Mouse (Mus musculus) frontal cortex, postnatal 25 days (tissue): ENCODE data around the gene Ell.
A peak's percentile ranks its signal among the peaks of the same experiment; 100 is the strongest.

Experiments
- DNase-seq, 2 experiments: peaks; one replicate each; pipeline ENCODE4 v3.0.0; 2022; ENCODE audit warnings: low spot score in 2 of 2

The Ell gene

DNA sequence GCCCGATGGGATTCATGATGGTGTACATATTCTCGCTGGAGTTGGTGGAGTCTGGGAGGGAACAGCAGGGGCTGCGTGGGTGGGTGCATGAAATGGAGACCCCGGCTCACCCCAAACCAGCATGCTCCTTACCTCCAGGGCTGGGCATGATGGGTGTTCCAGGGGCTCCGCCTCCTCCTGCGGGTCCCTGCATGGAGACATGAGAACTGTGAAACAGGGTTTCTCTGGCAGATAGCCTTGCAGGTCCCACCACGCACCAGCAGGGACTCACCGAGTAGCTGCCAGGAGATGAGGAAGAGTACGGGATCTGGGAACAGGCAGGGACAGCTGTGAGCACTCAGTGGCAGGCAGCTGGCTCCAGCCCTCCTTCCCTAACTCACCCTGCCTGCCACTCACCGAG, 59.5 kb downstream of the Ell start:
- DNase-seq: peak in 1 of 2 experiments; percentile 37

DNA sequence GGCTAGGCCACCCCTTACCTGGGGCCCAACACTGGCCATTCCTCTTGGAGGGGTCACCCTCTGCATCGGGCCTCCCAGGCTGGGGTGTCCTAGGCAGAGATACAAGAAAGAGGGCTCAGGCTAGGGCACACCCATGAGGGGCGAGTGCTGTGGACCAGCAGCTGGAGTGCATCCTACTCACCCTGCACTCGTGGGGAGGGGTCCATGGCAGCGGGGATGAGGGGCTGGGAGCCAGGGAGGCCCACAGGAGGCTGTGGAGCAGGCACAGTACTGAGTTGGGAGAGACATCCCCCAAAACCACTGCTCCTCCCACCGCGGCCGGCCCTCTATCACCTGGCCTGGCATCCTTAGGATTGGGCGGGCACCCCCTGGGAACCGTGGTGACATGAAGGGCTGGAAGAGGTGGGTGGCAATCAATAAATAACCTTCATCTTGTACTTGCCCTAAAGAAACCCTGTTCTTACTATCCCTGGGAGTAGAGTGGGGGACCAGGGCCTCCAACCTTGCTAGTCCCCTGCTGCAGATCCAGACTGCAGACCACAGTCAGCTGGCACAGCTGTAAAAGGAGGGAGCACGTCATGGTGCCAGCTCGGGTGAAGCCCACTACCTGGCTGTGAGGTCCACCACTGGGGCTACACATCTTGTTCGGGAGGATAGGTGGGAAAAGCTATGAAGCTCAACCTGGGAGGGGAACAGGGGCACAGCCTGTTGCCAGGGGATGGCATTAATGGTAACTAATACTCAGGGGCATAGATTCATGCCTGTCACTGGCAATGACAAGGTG, 60.4 kb downstream of the Ell start:
- DNase-seq: no peak

DNA sequence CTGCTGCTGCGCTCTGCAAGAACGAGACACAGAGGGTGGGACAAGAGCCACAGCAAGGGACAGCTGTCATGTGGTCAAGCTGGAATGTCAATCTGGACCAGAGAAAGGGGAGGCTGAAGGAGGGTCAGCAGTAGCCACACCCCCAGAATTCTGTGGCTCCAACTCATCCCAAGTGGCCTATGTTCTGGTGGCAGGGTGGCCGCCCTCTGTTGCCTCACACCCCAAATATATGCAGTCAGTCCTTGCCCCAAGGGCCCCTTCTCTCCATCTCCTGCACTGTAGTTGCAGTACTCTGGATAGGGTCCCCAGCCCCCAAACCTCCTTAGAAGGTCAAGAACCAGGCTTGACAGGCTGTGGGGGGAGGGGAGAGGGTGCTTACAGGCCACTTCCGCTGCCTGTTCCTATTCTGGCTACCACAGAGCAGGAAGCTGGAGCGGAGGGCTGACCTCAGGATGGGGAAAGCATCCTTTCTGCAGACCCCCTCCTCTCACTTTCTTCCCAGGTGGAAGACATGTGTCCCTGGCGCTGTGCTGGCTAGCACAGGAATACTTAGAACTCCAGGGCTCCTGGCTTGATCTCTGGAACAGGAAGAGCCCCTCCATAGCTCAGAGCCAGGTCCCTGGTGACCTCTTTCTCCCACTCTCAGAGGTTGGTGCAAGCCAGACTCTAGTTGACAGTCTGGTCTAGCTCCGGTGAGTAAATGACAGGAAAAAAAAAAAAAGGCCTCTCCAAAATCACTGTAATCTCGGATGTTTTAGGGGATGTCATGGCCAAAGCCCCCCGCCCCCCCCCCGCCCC, 61.4 kb downstream of the Ell start:
- no peak for DNase-seq

DNA sequence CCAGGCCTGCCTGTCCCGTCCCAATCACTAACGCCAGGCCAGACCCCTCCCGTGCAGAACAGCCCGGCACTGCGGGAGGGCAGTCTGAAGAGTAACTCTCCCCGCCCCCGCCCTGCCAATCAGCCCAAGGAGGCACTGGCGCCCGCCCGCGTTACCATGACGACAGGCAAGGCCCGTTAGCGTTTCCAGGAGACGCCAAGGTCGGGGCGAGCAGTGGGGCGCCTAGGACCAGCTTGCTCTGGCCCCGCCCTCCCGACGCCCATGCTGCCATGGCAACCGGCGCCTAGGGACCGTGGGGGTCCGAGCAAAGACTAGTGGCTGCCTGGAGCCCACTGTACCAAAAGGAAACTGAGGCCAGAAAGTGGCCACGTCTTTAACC, 62.0 kb downstream of the Ell start:
- peak in 1 of 2 experiments; percentile 76 for DNase-seq

DNA sequence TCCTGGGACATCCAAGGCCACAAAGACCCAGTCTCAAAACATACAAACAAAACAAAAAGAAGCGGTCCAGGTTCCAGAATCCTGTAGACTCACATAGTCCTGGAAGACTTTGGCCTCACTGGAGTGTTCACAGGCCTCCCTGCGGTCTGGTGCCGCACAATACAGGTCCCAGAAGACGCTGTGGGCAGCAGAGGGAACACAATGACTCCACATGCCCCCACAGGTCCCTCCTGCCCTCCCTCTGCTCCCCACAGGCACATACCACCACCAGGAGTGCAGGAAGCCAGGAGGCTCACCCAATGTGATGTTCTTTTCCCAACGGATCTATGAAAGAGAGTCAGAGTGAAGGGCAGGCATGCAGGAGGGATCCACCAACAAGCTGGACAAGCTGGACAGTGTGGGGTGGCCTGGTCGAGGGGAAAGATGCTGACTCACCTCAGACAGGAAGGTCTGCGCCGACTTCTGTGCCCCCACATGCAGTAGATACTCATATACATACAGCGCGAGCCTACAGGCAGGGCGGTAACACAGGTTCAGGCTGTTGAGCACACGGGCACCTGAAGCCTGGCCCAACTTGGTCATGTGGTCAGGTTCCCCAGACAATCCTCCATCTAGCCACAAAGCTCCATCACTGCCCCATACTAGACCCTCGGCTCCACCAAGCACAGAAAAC, 63.0 kb downstream of the Ell start:
- no peak for DNase-seq

DNA sequence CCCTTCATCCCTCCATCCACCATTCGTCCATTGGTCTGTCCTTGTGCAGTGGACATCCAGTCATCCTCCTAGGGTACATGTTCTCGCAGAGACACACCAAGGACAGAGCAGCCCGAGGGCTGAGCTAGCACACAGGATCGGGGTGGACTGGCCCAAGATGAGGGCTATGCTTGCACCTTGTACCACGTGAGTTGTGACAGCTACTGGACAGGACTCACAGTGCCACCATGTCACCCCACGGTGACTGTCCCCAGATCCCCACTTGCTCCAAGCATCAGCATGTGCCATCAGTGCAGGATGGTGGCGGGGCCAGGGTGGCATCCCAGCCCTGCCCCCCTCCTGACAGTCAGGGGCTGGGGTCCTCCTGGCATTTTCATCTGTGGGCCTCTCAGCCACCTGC, 65.3 kb downstream of the Ell start:
- no peak for DNase-seq

DNA sequence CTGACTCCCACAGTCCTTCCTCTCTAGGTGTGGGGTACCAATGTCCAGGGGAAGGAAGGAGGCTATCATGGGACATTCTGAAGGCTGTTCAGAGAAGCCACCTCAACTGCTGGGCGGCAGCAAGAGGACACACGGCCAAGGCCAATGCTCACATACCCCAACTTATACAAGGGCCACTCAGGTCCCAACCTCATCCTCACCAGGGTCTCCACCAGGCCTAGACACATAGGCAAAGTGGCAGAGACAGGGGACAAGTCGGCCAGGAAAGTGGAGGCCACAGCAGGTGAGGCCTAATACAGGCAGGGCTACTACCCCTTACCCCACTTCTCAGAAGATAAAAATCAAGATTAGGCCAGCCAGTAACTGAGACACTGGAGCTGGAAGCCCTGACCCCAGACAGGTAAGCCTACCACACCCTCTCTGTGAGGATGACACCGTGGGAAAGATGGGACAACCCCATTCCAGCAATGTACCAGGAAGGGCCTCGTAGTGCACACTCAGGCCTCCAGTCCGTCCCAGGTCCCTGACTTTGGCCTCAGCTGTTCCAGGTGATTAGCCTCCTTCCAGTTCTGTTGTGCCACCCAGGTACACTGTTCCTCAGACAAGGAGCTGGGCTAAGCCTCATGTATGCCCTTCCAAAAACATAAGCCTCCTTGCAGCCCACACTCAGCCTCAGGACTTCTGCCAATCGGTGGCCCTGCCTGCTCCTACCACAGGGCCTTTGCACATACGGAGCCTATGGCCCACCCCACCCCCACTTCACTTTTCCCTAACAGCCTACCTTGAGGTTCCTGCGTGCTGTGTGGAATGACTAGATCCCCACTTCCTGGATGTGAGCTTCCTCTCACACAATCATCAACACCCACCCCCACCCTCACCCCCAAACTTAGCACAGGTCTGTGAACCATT, 66.9 kb downstream of the Ell start:
- no peak for DNase-seq

DNA sequence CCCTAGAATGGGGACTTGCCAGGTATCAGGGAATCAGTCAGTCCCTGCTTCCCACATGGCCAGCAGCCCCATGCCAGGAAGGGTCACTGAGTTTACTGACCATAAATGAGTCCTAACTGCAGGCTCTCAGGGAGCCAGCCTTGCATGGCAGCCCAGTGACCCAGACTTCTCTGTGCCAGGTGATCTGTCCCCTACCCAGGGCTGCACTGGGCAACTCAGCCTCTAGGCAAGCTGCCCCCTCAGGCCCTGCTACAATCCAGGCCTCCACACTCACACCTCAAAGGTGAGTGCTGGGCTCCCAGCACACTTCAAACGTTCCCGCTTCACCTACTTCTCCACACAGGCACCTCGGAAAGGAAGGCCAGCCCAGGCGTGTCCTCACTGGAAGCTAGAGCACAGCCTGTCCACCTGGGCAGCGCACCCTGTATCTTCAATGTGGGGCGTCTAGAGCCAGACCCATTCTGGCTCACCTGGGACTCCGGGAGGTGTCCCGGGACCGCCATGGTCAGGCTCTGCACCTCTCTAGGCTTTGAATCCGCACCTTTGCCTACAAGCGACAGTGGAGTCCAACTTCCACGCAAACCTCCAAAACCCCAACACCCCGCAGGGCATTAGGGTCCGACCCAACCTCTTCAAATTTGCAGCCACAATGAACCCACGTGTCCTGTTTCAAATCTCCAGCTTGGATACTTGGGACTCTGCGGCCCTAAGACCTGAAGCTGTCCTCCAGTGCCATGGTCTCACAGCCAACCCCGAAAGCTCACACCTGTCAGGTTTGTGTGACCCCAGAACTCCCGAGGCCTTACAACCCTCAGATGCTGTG, 67.7 kb downstream of the Ell start:
- no peak for DNase-seq

DNA sequence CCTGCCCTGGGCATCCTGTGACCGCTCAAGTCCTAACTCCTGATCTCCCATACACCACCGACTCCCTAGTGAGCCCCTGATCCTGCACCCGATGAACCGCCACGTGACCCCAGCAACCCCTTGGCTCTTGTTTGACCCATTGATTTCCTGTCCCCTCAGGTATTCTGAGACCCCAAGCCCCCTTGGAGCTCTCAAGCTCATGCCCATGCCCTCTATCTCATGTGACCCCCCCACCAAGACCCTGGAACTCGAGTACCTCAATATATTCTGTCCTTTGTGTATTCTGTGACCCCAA, 68.3 kb downstream of the Ell start:
- no peak for DNase-seq

DNA sequence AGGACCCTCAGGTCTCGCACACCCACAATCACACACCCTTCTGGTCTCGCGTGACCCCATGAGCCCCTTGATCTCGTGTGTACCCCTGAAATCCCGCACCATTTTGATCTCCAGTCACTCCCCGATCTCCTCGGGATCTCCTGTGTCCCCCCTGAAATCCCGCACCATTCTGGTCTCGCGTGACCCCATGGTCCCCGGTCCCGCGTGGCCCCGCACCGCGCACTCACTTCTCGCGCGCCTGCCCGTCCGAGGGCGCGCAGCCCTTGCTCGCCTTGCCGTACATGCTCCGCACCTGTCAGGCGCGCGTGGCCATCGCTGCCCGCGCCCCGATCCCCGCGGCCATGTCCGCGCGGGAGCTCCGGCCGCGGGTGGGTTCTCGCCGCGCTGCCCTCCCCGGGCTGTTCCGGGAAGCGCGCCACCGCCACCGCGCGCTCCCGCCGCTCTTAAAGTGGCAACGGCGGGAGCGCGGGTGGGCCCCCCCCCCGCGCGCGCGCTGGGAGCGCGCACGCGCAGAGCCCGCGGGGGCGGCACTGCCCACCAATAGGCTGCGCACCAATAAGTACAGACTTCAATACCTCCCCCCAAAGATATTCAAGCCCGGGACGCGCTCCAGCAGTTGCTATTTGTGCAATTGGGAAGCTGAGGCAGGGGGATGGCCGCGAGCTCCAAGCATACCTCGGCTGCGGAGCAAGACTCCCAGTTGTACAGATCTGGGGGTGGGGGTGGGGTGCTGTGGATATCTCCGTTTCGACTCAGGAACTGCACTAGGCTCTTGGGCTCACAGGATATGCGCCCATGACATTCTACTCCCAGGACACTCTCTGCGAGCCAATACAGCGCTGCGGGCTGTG, 68.9 kb downstream of the Ell start:
- no peak for DNase-seq

DNA sequence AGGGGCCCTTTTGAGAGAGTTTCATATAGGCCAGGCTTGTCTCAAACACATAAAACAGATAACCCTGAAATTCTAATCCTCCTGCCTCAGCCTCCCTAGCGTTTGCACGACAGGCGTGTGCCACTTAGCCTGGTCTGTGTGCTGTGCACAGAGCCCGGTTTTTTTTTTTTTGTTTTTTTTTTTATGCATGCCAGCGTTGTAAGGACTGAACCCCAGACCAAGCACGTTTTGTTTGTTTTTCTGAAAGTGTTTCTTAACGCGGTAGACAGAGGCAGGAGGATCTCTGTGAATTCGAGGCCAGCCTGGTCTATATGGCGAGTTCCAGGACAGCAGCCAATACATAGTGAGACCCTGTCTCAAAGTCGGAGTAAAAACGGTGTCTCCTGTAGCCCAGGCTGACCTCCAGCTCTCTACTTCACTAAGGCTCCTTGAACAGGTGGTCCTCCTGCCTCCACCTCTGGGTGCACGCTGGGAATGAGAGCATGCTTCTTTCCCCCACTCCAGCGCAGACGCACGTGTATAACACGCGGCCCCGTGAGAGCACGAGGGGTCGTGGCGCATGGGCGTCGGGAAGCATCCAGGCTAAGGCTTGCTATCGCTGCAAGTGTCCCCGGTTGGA, 69.6 kb downstream of the Ell start, which contains the start of gene Ssbp4:
Gene Ssbp4 (minus strand): TSS at position 124 of the 619 bp plus-strand sequence.
- no peak for DNase-seq

DNA sequence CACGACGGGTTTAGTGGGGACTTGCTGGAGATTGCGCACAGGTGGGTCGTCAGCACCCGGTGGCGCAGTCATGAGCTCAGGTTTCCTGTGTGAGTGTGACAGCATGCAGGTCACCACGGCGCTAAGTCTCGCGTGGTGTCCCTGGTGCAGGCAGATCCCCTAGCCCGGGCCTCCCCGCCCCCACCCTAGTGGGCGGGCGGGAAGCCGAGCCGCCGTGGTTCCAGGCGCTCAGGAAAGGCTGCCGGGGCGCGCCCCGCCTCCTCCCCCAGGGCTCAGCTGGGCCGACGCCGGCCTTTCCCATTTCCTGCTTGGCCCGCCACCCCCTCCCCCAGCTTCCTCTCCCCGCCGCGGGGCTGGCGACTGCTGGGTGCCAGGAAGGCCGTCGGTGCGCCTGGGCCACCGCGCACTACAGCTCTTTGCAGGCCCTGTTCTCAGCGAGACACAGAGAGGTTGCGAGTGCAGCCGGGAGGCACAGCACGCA, 70.2 kb downstream of the Ell start:
- no peak for DNase-seq

DNA sequence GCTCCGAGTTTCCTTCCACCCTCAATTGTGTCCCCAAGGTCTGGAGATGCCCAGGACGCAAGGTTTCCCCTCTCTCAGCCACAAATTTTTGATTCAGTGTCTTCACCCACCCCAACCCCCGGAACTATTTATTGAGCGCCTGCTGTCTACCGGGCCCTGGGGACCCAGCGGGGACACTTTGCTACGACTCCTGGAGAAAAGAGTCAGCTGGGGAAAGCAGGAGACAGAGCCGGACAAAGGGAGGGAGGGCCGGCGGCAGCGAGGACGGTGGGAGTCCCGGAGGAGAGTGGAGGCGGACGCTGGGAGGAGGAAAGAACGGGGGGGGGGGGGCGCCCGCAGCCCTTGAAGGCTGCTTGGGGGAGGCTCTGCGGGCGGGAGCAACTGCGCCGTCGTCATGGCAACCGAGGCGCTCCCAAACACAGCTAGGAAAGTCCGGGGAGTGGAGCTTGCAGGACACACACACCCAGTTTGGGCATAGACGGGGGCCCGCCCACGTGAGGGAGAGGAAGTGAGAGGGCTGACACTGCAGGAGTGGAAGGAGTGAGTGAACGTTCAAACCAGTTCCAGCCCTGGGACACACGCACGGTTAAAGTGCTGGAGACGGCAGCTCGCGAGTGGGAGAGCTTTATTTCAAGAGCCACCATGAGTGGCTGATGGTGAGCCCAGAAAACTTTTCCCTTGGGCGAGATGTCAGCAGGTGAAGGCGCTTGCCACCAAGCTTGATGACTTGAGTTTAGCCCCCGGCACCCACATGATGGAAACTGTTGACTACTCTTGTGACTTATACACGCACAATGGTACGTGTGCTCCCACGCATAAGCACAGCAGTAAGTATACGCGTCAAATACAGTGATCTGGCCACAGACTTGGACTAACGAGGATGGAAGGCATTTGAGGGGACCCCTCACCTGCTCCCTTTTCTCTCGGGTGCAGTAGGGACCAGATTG, 70.9 kb downstream of the Ell start:
- DNase-seq: peak in 1 of 2 experiments; percentile 76

DNA sequence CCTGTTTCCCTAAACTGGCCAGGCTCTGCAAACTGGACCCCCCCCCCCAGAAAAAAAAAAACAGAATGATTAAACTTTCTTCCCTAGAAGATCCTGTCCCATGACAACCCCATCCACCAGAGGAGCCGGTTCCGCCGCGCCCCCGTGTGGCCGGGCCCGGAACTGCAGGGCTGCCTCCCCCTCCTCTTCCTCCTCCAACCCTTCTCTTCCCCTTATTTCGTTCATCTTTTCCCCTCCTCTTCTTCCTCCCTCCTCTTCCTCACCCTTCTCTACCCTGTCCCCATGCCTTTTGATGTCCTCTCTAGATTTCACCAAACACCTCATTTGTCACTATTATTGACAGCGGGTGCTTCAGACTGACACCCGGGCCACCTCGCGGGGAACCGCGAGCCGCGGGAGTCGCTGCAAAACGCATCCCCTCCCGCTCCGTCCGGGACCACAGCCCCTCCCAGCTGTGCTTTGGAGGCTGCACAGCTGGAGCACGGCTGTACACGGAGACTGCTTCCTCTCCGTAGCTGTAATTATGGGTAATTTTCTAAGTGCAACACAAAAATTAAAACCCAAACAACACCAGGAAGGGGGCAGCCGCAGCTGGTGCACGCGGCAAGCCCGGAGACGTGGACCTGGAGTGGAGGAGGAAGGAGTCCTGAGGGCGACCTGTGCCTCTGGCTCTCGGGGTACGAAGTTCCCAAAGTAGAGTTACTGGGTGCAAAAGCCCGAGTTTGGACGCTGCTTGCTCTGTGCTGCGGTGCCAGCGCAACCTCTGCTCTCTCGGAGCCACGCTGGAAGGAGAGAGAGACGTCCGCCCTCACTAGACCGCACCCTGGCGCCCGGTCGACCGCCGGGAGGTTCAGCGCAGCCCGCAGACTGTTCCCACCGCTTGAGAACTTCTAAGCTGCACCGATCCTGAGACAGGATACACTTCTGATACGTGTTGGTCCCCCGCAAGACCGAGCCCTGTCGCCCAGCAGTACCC, 71.8 kb downstream of the Ell start:
- DNase-seq: no peak

DNA sequence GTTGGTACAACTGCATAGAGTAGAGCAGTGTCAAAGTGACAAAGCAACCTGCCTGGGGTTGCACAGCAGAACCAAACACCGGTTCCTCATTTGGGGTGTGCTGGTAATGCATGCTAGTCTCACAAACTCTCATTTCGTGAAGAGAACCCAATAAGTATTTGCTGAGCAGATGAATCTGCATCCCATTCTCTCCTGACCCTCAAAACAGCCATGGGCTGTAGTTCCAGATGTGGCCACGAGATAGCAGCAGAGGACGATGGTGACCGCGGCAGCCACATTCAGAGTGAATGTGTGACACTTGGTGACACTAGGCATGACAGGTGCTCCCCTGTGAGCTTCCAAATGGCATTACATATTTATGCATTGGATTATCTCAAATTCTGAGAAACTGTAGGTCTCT, 72.6 kb downstream of the Ell start:
- DNase-seq: peak in 1 of 2 experiments; percentile 90

DNA sequence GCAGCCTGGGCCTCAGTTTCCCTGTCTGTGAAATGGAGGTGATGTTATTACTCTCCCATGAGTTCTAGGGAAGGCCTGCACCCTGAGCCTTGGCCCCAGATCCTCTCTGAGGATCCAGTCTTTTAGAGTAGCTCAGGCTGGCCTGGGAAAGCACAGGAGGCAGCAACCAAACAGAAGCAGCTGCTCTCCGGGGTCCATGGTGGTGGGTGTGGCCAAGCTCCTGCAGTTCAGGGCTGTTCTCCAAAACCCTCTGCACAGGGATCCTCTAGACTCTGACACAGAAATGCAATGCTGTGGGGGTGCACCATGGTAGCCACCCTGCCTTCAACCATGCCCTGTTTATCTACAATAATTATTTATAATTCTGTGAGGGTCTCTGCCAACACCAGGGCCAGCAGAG, 74.5 kb downstream of the Ell start:
- no peak for DNase-seq

DNA sequence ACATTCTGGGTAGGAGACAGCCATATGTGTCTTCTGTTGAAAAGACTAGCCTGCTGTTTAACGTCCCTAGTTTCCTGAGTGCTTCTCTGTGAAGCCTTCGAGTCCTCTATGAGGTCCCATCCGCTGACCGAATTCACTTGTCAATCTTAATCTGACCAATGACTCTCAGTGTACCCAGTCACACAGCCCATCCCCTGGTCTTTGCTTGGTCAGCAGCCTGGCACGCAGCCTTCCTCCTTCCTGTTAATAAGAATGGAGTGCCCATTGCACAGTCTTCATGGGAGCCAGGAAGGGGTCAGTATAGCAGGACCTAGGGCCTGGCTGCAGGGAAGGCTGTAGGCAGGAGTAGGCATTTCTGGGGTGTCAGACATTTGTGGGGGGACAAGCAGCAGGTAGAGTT, 75.2 kb downstream of the Ell start:
- DNase-seq: no peak
